Mouse (Mus musculus) hindbrain, embryonic 11.5 days (tissue): ENCODE data around the gene Mdc1. TPM values are rescaled to one million over a fixed set of nuclear protein-coding genes. Genes with fewer than 3 reads are reported as not detected.
A peak's percentile ranks its signal among the peaks of the same experiment; 100 is the strongest.

Source experiments
- ATAC-seq: fragments of 200-750 bp; cut with Nextera tagmentation; 2 replicates; pipeline ENCODE4 v1.8.0; 2017; ENCODE audit warnings: mild to moderate bottlenecking, moderate TSS enrichment, moderate library complexity; ENCODE audit not compliant: low FRiP score
- DNase-seq: peaks from one replicate; pipeline ENCODE4 v3.0.0-alpha.2; 2015; ENCODE audit warnings: low spot score
- H3K27ac ChIP-seq: fragments of 300-500 bp; sonication (generic); 2 replicates; pipeline ENCODE4 v1.5.1; 2014; ENCODE audit warnings: mild to moderate bottlenecking, low read depth, low read length
- H3K27me3 ChIP-seq: fragments of 300-500 bp; sonication (generic); 2 replicates; pipeline ENCODE4 v1.6.1; 2014; ENCODE audit warnings: mild to moderate bottlenecking, low read length, moderate library complexity, mixed read lengths; ENCODE audit not compliant: control insufficient read depth, insufficient read depth
- H3K36me3 ChIP-seq: fragments of 300-500 bp; sonication (generic); 2 replicates; pipeline ENCODE4 v1.6.1; 2014; ENCODE audit warnings: mild to moderate bottlenecking, low read length, moderate library complexity, mixed read lengths; ENCODE audit not compliant: control insufficient read depth, insufficient read depth
- H3K4me1 ChIP-seq: fragments of 300-500 bp; sonication (generic); replicated peaks from 2 replicates; pipeline ENCODE4 v1.6.1; 2014; ENCODE audit warnings: low read length, mixed read lengths; ENCODE audit not compliant: control insufficient read depth, insufficient read depth
- H3K4me2 ChIP-seq: fragments of 300-500 bp; sonication (generic); replicated peaks from 2 replicates; pipeline ENCODE4 v1.6.1; 2014; ENCODE audit warnings: mild to moderate bottlenecking, low read depth, low read length
- H3K4me3 ChIP-seq: fragments of 300-500 bp; sonication (generic); 2 replicates; pipeline ENCODE4 v1.5.1; 2014; ENCODE audit warnings: low read depth, low read length
- H3K9ac ChIP-seq: fragments of 300-500 bp; sonication (generic); 2 replicates; pipeline ENCODE4 v1.6.1; 2014; ENCODE audit warnings: low read depth, low read length
- H3K9me3 ChIP-seq: fragments of 300-500 bp; sonication (generic); 2 replicates; pipeline ENCODE4 v1.6.1; 2016; ENCODE audit warnings: low read length; ENCODE audit not compliant: control insufficient read depth
- WGBS: fragments of 180-500 bp; shearing (Covaris S2); extraction: QIAGEN DNeasy Blood & Tissue Kit; methylation state at CpG from one replicate; pipeline ENCODE4 v1.1.7; 2014; 5-methylcytosine and 5-hydroxymethylcytosine counted together
- polyA plus RNA-seq: library from polyadenylated mRNA; unstranded; fragments of >200 nt; fragmentation: Nextera tagmentation; extraction: Ambion mirVana; gene quantifications from 2 replicates; pipeline ENCODE4 v1.2.1, GENCODE M21; 2014

The Mdc1 gene
- polyA plus RNA-seq: 16.8 and 17.3 TPM in 2 replicates

DNA sequence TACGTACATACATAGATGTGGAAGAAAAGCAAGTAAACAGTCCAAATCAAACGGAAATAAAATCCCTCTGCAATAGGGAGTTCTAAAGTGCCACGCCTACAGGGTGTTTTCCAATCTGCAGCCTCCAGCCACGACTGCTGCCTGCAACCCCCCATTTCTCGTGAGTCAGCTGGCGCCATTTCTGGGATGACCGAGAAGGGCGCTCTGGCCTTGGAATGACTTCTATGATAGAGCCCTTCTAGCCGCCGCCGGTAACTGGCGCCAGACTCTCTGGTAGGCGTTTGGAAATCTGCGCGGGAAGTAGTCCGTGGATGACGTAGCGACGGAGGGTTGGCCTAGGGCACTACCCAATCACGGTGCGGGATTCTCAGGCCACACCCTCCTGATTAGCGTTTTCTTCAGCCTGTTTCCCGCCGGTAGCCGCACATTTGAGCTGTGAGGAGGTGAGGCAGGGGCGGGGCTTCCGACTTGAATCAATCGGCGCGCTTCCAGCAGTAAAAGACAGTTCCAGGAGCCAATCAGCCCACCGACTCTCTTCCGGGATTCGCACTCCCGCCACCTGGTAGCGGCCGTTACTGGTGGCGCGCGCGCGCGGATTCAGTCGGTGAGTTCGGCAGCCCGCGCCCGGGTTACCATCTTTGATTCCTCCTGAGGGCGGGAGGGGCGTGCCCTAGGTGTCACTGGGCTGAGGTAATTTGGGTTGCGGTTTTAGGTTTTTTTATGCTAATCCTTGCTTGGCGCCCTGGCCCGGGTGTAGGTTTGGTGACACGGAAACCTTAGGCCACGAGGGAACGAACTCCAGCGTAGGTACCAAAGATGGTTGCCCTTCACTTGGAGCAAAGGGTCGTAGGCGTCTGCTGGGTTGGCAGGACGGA is at the start of gene Mdc1:
Mdc1 (plus strand) TSS at position 440 of the 875 bp plus-strand sequence.
- H3K9ac ChIP-seq: peak within 1 kb of the TSS; percentile 64
- H3K9me3 ChIP-seq: no peaks in the 10 kb centered on the region
- H3K27ac ChIP-seq: peak within 1 kb of the TSS; percentile 67; the same call in 1 of the 2 replicates
- peak; percentile 99 for DNase-seq
- H3K36me3 ChIP-seq: peaks cover 11% of the 10 kb centered on the region
- H3K4me3 ChIP-seq: peak within 1 kb of the TSS; percentile 63
- peak within 1 kb of the TSS; percentile 51 for H3K4me2 ChIP-seq
- no peaks in the 10 kb centered on the region for H3K27me3 ChIP-seq
- WGBS: under 1% methylated on average over 59 of the region's 59 CpGs
- 0 out of 2 replicates have a peak, but pooled peaks cover 3% of the 10 kb centered on the region for H3K4me1 ChIP-seq
- ATAC-seq: peak; percentile 92

DNA sequence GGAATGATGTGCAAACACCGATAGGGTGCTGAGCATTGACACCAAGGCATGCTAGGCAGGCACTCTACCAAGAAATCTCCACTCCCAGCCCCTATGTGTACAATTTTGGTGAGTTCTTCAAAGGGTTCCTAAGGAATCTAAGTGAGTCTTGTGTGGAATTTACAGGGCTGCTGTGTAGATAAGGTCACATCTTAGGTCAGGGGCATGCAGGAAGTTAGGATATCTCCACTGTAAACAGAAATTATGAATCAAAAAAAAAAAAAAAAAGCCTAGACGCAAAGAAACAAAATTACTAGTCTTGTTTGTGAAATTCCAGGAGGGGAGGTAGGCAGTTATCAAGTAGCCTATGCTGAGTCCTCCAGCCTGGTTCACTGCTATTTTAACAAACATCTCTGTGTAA is 48.5 kb upstream of the Mdc1 start:
- no peak overlapping the region for H3K27ac ChIP-seq
- no peaks in the 10 kb centered on the region for H3K36me3 ChIP-seq
- H3K9ac ChIP-seq: no peak overlapping the region
- DNase-seq (no peak), ATAC-seq (no peak)
- H3K4me2 ChIP-seq: no peak overlapping the region
- H3K4me1 ChIP-seq: no peaks in the 10 kb centered on the region
- no peaks in the 10 kb centered on the region for H3K27me3 ChIP-seq
- H3K9me3 ChIP-seq: no peaks in the 10 kb centered on the region
- 87% methylated on average over 2 of the region's 2 CpGs for WGBS
- no peak overlapping the region for H3K4me3 ChIP-seq

DNA sequence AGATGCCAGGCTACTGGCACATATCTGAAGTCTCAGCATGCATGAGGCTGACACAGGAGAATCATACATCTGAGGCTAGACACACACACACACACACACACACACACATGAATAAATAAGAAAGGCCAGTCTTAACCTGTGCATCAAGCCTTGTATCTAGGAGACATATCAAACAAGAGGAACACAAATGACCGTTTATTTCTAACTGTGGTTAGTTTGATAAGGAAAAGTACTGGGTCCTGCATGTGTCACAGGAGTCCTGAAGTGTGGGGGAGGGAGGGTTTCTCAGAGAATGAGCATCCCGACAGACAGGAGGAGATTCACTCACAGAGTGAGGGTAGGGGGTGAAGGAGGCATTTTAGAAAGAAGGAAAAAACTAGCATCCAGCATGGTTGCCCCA is 46.2 kb upstream of the Mdc1 start:
- no peak for ATAC-seq
- Histone ChIP-seq H3K9ac (no peak overlapping the region), H3K4me2 (no peak overlapping the region), H3K9me3 (no peaks in the 10 kb centered on the region), H3K27ac (no peak overlapping the region), H3K4me1 (no peaks in the 10 kb centered on the region), H3K4me3 (no peak overlapping the region), H3K27me3 (no peaks in the 10 kb centered on the region), H3K36me3 (no peaks in the 10 kb centered on the region)
- WGBS: 54% methylated on average over 2 of the region's 2 CpGs
- DNase-seq: no peak

DNA sequence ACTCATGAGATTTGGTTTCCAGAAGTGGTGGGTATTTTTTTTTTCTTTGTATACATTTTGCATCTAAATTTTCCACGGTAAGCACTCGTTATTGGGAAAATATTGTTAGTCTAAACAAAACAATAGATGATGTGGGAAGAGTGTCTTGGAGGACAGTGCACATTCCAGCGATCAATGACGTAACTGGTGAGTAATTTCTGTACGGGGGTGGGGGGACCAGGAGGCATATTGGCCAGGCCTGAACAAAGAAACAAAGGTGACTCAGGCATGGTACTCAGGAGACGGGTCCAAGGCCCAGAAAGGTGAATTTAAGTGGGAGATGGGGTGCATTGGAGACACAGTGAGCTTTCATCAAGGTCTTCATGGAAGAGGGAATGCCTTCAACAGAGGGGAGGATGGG is 45.7 kb upstream of the Mdc1 start:
- Histone ChIP-seq H3K4me3 (no peak overlapping the region), H3K27me3 (no peaks in the 10 kb centered on the region), H3K4me2 (no peak overlapping the region), H3K9ac (no peak overlapping the region), H3K36me3 (no peaks in the 10 kb centered on the region), H3K9me3 (no peaks in the 10 kb centered on the region), H3K27ac (no peak overlapping the region), H3K4me1 (no peaks in the 10 kb centered on the region)
- no peak for DNase-seq
- WGBS: 85% methylated on average over 6 of the region's 6 CpGs
- ATAC-seq: no peak

DNA sequence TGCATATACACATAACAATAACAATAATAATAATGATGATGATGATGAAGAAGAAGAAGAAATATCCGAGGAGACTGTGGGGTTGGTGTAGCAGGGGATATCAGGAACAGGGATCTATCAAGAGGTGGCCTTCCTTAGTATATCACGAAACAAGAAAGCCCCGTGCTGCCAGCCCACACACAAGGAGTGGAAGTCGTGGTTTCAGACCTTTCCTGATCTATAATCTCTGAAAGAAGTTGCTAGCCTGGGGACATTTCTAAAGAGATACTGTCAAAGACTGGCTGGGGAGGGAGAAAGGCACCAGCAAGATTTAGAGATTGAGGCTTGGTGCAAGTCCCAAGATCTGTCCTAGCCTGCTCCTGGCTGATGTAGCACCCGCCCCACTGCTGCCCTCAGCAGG is 44.5 kb upstream of the Mdc1 start:
- ATAC-seq (no peak), DNase-seq (no peak)
- Histone ChIP-seq H3K27ac (no peak overlapping the region), H3K4me3 (no peak overlapping the region), H3K4me2 (no peak overlapping the region), H3K36me3 (no peaks in the 10 kb centered on the region), H3K27me3 (no peaks in the 10 kb centered on the region), H3K4me1 (no peaks in the 10 kb centered on the region), H3K9ac (no peak overlapping the region), H3K9me3 (no peaks in the 10 kb centered on the region)
- WGBS: 70% methylated on average over 5 of the region's 5 CpGs

DNA sequence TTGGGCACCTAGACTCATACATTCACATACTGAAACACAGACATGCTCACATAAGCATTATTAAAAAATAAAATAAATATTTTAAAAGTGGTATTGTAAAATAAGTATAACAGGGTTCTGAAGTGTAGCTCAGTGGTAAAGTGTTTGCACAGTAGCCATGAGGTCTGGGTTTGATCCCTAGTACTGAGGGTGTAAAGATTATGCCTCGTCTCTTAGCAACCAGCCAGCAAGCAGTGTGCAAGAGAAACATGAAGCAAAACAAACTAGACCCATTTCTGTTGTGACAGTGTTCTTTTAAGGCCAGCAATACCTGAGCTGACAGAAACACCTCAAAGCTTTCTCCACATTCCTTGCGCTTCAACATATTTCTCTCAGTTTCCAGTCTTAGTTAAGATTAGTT is 40.4 kb upstream of the Mdc1 start:
- WGBS: 71% methylated on average over 2 of the region's 2 CpGs
- Histone ChIP-seq H3K27ac (no peak overlapping the region), H3K36me3 (no peaks in the 10 kb centered on the region), H3K4me2 (no peak overlapping the region), H3K9me3 (no peaks in the 10 kb centered on the region), H3K4me3 (no peak overlapping the region), H3K27me3 (no peaks in the 10 kb centered on the region), H3K9ac (no peak overlapping the region), H3K4me1 (no peaks in the 10 kb centered on the region)
- ATAC-seq: no peak
- no peak for DNase-seq

DNA sequence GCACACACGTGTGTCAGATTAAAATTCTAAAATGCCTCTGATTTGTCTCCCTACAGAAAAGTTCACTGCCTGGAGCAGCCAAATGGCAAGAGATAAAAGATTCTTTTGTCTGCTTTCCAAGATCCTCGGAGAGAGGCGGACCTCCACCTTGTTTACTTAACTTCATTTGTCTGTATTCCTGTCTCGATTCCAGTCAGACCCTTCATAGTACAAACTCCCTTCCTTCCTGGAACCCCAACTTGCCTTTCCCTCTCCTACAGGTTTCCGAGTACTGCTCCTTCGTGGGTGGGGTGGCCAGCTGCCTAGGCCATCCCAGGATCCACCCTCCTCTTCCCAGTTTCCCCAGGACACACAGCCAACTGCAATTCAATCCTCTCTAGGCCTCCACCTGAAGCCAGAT is 38.3 kb upstream of the Mdc1 start:
- no peak for ATAC-seq
- Histone ChIP-seq H3K36me3 (no peaks in the 10 kb centered on the region), H3K4me1 (no peaks in the 10 kb centered on the region), H3K9me3 (no peaks in the 10 kb centered on the region), H3K27me3 (no peaks in the 10 kb centered on the region), H3K4me3 (no peak overlapping the region), H3K9ac (no peak overlapping the region), H3K27ac (no peak overlapping the region), H3K4me2 (no peak overlapping the region)
- 63% methylated on average over 6 of the region's 6 CpGs for WGBS
- no peak for DNase-seq

DNA sequence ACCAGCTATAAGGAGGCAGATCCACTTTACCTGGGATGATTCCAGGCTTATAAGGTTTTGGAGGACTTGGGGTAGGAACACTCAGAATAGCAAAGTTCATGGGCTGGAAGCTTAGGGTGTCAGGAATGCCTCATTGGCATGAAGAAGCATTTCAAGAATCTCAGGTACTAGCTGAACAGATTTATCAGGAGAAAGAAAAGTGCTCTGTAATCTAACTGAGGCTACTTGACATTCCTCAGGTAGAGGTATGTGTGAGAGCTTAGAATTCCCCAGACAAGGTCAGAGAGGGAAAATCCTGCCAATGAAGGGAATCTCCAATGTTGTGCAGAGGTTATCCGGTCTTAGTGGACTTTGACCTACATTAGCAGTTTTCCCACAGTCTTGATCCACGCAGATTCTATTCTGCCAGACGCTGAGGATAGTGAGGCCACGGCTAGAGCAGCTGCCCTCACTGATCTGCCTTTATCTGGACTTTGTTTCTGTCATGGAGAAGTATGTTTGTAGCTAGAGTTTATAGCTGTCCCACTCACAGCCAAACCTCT is 37.4 kb upstream of the Mdc1 start:
- H3K9ac ChIP-seq: no peak overlapping the region

DNA sequence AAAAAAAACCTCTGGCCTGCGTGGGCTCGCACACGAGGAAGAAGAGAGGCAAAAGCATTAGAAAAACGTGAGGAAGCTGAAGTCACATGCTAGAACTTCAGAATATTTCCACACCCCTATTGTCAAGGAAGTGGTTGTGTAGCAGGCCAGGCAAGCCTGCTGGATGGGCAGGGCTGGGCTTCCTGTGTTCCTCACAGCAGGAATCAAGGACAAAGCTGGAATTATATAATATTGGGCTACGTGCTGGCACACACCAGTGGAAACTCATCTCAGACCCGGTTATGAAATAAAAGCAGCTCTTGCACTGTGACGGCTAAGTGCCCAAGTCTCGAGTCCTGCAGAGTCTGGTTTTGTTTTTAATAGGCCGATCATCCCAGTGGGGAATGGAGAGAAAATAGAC is 33.2 kb upstream of the Mdc1 start:
- Histone ChIP-seq H3K4me2 (no peak overlapping the region), H3K4me1 (no peaks in the 10 kb centered on the region), H3K9ac (no peak overlapping the region), H3K27me3 (no peaks in the 10 kb centered on the region), H3K27ac (no peak overlapping the region), H3K36me3 (no peaks in the 10 kb centered on the region), H3K4me3 (no peak overlapping the region), H3K9me3 (no peaks in the 10 kb centered on the region)
- WGBS: 70% methylated on average over 9 of the region's 9 CpGs
- DNase-seq (no peak), ATAC-seq (no peak)

More for the DNA sequence above, 37.4 kb upstream of the Mdc1 start:
- ATAC-seq (no peak), DNase-seq (no peak)
- WGBS: 92% methylated on average over 4 of the region's 4 CpGs
- Histone ChIP-seq H3K27me3 (no peaks in the 10 kb centered on the region), H3K4me3 (no peak overlapping the region), H3K9me3 (no peaks in the 10 kb centered on the region), H3K4me1 (no peaks in the 10 kb centered on the region), H3K27ac (no peak overlapping the region), H3K36me3 (no peaks in the 10 kb centered on the region), H3K4me2 (no peak overlapping the region)
